Mouse (Mus musculus) splenic B cell, adult 2 months (primary cell): Measurements from ENCODE around the gene Adk.
"Not testable (repeated sequence)": the region's sequence is repeated elsewhere in the genome, so short reads cannot be mapped to it uniquely, and the experiment has no call there.

ENCODE experiments used
- DNase-seq: peaks from one replicate; pipeline ENCODE4 v3.0.0-alpha.2; 2011; ENCODE audit warnings: low read depth, low spot score
- H3K27me3 ChIP-seq: 2 replicates; pipeline ENCODE4 v1.6.1; 2012; ENCODE audit warnings: mild to moderate bottlenecking, low read length, moderate library complexity, mixed read lengths; ENCODE audit not compliant: control insufficient read depth, poor library complexity, insufficient read depth, severe bottlenecking
- H3K36me3 ChIP-seq: 2 replicates; pipeline ENCODE4 v1.6.1; 2012; ENCODE audit warnings: mild to moderate bottlenecking, low read length, moderate library complexity, mixed read lengths; ENCODE audit not compliant: control insufficient read depth, poor library complexity, insufficient read depth, severe bottlenecking

The Adk gene

DNA sequence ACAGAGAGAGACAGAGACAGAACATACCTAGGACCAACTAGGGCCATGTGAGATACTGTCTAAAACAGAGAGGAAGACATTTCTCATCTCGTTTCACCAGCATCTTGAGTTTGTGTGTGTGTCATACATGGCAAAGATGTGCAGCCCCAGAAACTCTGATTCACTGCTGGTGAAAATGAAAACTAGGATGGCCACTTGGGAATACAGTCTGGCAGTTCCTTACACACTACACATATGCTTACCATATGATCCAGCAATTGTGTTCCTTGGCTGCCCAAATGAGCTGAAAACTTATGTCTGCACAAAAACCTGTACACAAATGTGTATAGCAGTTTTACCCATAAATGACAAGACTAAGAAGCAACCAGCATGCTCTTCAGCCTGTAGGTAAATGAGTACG is 388.2 kb downstream of the Adk start:
- Histone ChIP-seq H3K36me3 (no peaks in the 10 kb centered on the region), H3K27me3 (no peaks in the 10 kb centered on the region)
- no peak for DNase-seq

DNA sequence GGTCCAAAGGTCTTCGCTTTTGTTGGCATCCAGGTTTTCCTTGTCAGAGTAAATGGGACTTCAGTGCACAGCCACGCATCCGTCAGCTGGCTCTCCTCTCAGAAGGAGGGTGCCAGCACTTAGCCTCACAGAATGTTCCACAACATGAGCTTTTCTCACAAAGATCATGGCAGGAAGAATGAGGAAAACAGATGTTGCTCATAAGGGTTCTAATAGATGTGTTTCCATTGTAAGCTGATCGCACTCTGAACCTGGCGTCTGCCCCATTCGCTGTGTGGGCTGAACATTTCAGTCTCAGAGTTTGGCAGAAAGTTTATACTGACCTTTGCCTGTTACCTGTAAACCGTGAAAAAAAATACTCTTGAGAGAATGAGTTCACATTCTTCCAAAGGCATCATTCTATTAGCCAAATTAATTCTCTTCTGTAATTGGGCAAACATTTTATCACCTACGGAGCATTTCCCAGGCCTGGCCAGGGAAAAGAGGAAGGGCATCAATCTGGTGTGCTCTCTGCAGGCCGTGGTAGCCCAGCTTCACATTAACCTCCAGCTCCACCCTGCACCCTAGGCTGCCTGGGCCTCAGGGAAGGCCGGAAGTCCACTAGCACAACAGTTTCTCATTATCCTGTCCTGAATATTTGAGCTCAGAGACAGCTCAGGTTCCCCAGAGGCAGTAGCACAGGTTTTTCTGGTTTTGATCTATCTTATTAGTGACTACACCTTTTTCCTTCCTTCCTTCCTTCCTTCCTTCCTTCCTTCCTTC is 389.6 kb downstream of the Adk start:
- no peaks in the 10 kb centered on the region for H3K27me3 ChIP-seq
- no peaks in the 10 kb centered on the region for H3K36me3 ChIP-seq
- no peak for DNase-seq

DNA sequence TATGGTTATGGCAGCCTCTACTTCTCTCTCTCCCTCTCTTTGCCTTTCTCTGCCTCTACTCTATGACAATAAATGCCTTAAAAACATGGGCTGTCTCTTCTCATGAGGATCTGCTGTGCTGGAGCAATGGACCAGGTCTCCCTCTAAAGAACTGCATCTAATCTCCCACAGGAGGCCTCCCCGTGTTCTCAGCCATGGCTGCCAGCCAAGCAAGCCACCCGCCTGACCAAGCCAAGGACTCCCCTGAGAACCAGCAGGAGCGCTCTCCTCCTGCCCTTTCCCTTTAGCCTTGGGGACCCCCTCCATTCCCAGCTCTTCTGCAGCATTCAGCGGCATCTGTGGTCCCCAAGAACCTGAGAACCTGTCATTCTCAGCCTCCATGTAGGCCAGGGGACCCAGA is 400.2 kb downstream of the Adk start:
- DNase-seq = no peak

DNA sequence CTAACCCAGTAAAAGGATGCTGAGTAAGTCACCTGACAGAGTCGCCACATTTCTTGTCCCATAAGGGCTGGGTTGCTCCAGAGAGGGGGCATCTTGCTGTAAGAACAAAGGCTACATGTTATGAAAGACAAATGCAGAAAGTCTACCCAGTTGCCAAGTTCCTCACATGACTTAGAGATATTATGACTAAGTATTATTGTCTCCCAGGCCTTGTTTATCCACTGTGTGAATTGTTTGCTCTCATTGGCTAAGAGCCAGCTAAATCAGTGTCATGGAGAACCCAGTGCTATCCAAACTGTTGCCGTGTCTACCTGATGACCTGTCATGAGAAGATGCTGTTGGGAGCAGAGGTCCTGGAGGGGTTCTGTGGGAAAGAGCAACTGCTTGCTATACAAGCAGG is 401.5 kb downstream of the Adk start:
- Histone ChIP-seq H3K27me3 (no peaks in the 10 kb centered on the region), H3K36me3 (no peaks in the 10 kb centered on the region)
- DNase-seq = no peak

More for the DNA sequence above, 400.2 kb downstream of the Adk start:
- no peaks in the 10 kb centered on the region for H3K27me3 ChIP-seq
- no peaks in the 10 kb centered on the region for H3K36me3 ChIP-seq

DNA sequence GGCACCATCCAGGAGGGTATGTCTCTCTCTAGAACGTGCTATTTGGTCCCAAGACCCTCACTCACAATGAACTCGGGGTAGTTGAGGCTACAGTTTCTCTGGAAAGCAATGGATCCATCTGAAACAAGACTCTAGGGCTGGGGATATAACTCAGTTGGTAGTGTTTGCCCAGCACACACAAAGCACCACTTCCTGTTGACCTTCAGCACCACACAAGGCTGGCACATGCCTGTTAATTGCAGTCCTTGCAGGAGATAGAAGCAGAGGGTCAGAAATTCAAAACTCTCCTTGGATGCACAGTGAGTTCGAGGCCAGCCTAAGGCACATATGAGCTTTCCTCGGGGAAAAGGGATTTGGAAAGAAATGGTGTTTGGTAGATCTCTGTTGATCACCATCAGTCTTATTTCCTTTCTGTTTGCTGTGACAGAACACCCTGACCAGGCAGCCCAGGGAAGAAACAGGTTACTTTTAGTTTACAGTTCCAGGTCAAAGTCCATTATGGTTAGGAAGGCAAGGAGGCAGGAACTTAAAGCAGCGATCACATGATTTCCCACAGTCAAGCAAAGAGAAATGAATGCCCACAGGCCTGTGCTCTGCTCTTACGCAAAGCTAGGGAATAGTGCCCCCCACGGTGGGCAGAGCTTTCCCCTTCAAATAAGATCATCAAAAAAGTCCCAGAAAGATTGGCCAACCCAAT is 403.4 kb downstream of the Adk start:
- no peaks in the 10 kb centered on the region for H3K36me3 ChIP-seq
- no peaks in the 10 kb centered on the region for H3K27me3 ChIP-seq
- no peak for DNase-seq

DNA sequence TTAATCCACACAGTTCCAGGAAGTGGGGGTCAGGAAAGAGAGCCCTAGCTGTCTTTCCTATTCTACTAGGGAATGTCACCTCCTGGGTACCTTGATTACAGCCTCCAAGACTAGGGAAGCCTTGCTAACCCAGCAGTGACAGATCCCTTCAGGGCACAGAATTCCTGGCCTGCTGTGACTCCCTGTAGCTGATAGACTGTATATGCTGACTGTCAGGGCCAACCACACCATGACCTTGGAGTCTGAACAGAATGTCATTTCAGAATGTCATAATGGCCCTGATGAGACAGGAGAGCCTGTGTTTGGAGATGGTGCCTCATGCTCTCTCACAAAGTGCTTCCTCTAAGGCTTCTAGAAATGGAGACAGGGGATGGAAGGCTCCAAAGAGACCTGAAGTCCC is 404.2 kb downstream of the Adk start:
- H3K36me3 ChIP-seq = no peaks in the 10 kb centered on the region
- no peak for DNase-seq
- no peaks in the 10 kb centered on the region for H3K27me3 ChIP-seq

DNA sequence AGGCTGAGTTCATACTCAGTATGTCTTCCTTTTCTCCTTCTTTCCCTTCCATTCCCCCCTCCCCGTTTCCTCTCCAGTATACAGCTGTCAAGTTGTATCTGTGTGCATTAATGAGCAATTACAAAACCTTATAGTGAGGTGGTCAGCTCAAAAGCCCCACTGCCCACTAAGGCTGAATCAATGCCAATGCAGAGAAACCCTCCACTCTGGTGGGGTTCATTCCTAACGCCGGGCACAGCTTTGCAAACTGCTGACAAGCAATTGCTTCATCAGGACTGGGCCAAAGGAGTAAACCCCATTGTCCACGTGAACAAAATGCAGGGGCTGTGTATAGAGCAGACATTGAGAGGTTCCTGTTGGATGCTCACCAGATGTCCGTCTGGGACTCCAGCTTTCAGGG is 405.5 kb downstream of the Adk start:
- Histone ChIP-seq H3K36me3 (no peaks in the 10 kb centered on the region), H3K27me3 (no peaks in the 10 kb centered on the region)
- DNase-seq = no peak

DNA sequence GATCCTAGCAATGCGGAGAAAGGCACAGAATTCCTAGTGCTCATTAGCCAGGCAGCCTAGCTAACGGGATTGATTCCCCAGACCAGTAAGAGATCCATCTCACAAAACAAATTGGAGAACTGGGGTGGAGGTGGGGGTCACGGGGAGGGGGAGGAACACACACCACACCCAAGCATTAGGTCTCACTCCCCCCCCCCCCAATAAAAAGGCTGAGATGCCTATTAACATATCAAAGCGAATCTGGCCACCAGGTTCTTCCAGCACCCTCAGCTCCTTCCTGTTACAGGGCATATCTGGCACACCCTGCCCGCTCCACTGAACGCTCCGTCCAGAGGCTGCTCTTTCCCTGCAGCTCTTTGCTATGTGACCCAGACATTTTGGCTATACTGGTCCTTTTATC is 406.3 kb downstream of the Adk start:
- Histone ChIP-seq H3K36me3 (no peaks in the 10 kb centered on the region), H3K27me3 (no peaks in the 10 kb centered on the region)
- DNase-seq = no peak

DNA sequence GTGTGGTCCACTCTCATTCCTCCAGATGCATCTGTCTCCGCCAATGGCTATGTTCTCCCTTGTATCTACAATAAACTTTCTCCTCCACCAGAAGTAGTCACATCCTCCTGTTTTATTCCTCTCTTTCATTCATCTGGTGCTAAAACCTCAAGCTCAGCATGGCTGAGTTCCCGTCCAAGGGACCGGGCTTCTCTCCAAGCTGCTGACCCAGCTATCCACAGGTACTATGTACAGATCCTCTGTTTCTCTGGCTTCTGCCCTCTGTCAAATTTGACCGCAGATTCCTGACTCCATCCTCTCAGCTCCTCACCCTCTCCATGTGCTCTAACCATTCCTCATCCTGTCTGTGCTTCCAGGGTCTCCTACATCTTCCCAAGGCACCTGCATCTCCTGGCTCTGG is 406.8 kb downstream of the Adk start:
- Histone ChIP-seq H3K27me3 (no peaks in the 10 kb centered on the region), H3K36me3 (no peaks in the 10 kb centered on the region)
- no peak for DNase-seq

DNA sequence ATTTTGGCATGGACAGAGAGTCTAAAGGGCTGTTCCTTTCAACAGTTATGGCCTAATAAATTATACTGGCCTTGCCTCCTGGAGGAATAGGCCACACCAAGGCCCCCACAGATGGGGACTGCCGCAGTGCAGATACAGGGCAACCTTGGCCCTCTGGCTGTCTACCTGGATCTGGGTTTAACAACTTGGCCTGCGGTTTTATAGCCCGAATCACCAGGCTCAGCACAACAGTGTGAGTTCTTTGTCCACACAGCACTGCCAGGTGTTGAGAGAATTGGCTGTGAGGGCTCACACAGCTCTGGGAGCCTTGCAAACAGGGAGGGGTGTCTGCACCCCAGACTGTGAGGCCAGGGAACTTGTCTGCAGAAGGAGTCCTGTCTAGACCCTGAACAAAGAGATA is 410.0 kb downstream of the Adk start:
- DNase-seq = no peak
- Histone ChIP-seq H3K27me3 (no peaks in the 10 kb centered on the region), H3K36me3 (no peaks in the 10 kb centered on the region)

DNA sequence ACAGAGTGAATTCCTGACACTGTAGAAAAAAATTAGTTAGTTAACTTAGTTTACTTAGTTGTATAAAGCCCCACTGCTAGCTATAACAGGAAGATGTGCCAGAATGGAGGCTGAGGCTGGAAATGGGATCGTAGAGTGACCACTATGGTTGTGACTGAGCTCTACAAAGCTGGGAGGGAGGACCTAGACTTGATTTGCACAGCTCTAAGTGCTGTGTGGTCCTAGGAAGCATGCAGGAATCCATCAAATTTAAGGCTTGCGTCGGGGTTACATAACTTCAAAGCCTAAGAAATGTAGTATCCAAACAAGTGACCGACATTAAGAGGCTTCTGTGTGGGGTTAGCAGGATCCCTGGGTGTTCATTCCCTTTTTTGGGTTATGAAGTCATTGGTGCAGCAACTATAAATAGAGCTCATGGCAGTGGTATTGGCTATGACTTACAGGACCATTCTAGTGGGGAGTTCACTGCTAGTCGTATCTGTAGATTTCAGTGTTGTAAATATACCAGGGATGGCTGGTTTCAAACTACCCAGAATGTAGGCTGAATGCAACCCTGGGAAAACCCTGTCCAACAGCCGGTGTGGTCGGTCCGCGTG is 410.8 kb downstream of the Adk start:
- no peak for DNase-seq
- Histone ChIP-seq H3K27me3 (no peaks in the 10 kb centered on the region), H3K36me3 (no peaks in the 10 kb centered on the region)

DNA sequence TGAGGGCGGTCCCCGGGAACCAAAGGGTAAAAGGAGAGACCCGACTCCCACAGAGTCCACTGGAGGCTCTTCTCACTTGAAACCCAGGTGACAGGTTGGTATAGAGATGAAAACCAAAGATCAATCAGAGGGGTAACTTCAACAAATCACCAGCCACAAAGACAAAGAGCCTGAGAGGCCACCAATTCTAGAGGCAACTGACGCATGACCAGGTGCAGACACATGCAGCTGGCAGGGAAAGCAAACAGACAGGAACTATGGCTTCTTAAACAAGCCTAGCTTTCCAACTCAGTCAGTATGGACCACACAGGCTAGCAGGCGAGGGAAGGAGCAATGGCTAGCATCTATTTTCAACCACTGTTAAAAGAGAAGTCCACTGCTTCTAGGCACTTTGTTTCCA is 418.0 kb downstream of the Adk start:
- no peak for DNase-seq
- Histone ChIP-seq H3K36me3 (no peaks in the 10 kb centered on the region), H3K27me3 (no peaks in the 10 kb centered on the region)

DNA sequence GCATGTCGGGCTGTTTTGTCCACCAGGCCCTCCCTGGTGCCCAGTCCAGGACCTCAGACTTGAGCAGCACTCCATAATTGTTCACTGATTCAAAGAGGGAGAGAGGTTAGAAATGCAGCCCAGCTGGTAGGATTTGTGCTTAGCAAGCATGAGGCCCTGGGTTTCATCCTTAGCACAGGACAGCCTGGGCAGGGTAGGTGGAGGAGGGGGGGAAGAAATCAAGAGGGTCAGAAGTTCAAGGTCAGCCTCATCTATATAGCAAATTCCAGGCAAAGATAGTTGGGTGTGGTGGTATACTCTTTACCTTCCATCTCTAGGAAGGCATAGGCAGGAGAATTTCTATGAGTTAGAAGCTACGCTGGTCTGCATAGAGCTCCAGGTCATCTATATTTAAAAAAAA is 419.6 kb downstream of the Adk start:
- H3K36me3 ChIP-seq = no peaks in the 10 kb centered on the region
- no peak for DNase-seq

DNA sequence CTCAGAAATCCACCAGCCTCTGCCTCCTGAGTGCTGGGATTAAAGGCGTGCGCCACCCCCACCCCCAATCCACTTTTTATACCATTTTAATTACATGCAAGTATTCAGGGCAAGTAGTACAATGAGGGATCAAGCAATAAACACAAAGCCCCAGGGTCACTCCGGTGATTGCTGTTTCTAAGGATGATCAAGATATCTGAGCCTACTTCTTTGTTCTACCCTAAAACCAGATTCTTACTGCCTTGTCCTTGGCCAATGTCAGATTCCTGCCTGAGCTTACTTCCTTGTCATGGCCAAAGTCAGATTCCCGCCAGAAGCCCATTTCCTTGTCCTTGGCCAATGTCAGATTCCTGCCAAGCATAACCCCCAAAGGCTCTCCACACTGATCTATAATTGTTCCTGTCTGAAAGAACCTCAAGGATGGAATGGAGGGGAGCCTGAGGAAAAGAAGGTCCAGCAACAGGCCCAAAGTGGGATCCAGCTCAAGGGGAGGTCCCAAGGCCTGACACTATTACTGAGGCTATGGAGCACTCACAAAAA is 422.3 kb downstream of the Adk start:
- DNase-seq, H3K27me3 ChIP-seq, H3K36me3 ChIP-seq: not testable (repeated sequence)

More for the DNA sequence above, 419.6 kb downstream of the Adk start:
- H3K27me3 ChIP-seq = no peaks in the 10 kb centered on the region

DNA sequence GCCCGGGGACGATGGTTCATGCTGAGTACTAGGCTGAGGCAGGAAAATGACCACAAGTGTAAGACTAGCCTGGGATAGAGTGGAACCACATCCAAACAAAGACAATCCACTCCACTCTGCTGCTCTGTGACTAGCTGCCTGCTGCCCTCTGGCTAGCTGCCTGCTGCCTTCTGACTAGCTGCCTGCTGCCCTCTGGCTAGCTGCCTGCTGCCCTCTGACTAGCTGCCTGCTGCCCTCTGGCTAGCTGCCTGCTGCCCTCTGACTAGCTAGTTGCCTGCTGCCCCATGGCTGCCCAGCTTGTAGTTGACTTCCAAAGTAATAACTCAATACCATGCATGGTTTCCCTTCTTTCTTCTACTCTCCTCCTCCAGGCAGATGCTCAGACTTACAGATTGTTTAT is 424.8 kb downstream of the Adk start:
- Histone ChIP-seq H3K36me3 (no peaks in the 10 kb centered on the region), H3K27me3 (no peaks in the 10 kb centered on the region)
- no peak for DNase-seq
